Mouse (Mus musculus) natural killer cell, adult 2 months (primary cell): Measurements from ENCODE around the gene Klf12.

Source experiments
- DNase-seq, 2 experiments: peaks; one replicate each; pipeline ENCODE4 v3.0.0; 2022; ENCODE audit warnings: low spot score in 2 of 2

Gene Klf12

DNA sequence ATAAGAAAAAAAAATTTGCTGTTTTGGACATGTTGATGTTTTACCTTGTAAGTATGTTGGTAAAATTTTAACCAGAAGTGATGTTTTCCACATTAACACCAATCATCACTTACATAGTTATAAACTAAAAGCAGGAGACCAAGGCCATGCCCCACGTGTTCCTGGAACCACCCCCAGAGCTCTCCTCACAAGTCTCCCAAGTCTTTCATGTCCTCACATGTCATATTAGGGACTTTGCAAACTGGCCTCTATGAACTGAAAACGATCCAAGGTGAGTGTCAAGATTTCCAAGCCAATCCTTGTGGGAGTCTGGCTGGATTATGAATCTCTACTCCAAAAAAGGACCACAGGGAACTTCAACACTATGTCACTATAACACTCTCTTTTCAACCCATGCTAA is 231.6 kb downstream of the Klf12 start:
- DNase-seq, result no peak

DNA sequence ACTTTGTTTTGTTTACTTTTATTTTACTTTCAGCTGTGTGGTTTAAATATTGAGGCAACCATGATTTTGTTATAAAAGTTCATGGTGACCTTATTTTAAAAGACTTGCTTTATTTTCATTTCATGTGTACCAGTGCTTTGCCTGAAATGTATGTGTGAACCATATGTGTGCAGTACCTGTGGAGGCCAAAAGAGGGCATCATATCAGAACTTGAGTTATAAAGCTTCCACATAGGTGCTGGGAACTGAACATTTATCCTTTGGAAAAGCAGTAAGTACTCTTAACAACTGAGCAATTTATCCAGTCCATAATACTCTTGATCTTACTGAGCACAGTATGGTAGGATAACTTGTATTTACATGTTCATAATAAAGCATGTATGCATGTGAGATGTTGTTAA is 239.0 kb downstream of the Klf12 start:
- DNase-seq, result no peak

DNA sequence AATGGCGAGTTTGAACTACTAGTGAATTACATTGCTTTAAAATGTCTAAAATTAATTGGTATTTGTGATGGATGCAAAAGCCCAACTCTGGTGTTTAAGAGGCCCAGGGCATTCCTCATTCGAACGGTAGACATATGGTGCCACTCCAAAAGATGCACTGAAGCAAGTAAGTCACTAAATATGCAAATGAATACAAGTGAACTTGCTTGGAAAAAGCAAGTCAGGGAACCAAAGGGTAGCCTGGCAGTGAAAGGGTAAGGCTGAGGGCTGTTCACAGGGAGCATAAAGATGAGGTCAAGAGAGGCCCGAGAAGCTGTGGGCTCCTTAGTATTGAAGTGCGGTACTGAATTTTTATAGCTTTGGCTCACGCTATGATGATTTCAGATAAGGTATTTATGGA is 242.7 kb downstream of the Klf12 start:
- no peak for DNase-seq

DNA sequence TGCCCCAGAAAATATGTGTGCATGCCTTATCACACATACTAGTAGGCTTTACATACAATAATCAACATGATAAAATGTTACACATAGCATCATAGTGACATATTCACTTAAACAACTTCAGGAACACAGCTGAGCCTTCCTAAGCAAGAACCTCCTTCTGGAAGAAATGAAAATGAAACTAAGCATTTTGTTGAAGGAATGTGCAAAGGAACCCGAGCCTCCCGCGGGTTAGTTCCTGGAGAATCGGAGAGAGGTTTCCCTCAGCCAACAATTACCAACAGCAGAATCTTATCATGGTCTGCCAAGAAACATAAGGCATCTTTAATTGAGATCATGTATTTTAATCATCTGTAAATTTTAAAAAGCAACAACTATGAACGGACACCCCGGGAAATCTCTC is 257.8 kb downstream of the Klf12 start:
- DNase-seq, result no peak

DNA sequence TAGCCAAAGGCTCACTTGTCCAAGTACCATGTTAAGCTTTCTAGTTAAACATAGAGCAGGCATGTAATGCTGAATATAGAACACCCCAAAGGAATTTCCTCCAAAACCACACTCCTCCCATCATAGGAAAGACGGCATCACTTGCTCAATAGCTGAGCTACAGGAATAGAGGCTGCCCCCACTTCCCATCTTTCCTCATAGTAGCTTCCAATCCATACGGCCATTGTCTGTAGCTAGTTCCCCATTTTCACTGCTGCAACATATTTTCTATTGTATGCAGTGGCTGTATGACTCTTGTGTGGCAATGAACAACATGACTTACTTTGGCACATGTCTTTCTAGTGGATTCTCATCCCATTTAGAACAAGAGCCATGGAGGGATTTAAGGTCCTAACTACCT is 267.3 kb downstream of the Klf12 start:
- DNase-seq, result no peak

DNA sequence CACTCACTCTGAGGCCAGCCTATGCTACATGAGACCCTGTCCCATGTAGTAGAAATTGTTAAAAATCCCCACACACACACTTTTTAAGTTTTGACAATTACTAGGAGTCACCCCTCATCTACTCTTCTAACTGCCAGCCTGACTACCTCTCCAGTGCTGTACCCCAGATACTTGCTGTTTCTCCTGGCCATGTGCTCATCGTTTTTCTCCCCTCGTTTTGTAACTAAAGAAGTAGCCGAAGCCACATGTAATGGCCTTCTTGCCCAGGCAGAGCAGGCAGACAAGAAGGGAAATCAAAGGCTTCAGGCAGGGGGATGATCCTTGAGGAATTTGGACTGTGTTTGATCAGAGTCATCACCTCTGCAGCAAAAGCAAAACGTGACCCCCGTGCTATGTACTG is 274.0 kb downstream of the Klf12 start:
- no peak for DNase-seq

DNA sequence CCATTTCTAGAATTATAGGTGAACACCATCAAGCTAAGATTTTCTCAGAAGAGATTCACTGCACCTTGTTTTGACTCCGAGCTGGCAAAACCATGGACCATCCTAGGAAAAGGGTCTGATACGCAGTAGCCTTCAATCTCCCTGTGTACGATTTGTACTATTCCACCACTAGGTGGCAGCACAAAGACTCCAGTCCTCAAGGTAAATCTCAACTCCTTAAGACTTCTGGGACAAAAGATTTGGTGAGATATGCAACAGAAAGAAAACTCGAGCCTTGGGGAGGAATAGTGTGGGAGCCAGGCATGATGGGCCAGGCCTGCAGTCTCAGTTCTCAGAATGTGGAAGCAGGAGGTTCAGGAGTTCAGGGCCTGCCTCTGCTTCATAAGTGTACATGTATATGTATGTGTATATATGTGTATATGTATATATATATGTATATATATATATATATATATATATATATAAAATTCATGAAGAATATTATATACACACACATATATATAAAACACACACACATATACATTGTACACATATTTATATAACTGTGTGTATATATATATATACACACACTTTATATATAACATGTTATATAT is 274.6 kb downstream of the Klf12 start:
- DNase-seq, result peak in 1 of 2 experiments; percentile 10

DNA sequence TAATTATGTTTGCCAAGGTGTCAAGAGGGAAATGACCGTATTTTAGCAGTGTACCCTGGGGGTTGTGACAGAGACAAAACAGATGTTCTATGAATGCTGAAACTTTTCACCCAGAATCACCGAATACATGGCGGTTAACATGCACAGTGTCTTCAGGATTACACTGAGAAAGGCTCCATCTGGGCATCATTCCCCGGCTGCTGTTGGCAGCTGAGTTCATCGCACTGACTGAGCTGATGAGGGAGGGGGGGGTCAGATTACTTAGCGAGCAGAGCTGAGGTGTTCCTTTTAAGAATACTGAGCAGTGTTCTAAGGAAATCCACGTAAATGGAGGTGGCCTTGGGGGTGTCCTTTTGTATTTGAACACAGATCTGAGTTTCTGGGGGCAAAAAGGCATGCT is 301.0 kb downstream of the Klf12 start:
- no peak for DNase-seq

DNA sequence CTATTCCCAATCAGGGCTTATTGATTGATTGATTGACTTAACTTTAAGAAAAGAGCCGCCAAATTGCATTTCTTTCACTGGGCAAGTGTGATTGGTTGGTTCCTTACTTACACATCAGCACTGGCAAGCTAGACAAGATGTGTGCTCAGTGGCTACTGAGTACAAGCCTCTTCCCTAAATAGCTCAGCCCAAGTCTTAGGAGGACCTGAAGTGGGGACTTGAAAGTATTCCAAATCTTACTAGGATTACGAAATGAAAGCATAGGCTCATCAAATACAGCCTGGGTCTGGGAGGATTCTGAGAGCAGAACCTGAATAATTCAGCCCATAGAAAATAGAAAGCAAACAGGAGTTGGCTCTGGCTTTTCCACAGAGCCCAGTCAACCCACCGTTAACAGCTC is 303.3 kb downstream of the Klf12 start:
- no peak for DNase-seq

DNA sequence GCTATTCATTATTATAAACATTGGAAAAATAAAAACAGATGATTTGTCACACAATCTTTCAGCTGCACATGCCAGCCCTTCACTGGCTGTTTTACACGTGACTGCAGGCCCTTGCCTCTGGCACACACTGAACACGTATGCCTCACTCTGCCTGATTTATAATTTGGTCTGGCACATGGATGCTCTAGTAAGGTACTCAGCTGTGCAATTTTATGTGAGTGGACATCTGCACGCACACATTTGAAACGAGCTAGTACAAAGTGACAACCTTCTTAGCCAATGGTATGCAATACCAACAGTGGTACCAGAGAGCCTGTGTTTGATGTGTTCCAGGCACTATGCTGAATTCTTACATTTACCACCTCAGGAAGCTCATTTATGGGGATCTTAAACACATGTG is 316.6 kb downstream of the Klf12 start:
- DNase-seq, result no peak

DNA sequence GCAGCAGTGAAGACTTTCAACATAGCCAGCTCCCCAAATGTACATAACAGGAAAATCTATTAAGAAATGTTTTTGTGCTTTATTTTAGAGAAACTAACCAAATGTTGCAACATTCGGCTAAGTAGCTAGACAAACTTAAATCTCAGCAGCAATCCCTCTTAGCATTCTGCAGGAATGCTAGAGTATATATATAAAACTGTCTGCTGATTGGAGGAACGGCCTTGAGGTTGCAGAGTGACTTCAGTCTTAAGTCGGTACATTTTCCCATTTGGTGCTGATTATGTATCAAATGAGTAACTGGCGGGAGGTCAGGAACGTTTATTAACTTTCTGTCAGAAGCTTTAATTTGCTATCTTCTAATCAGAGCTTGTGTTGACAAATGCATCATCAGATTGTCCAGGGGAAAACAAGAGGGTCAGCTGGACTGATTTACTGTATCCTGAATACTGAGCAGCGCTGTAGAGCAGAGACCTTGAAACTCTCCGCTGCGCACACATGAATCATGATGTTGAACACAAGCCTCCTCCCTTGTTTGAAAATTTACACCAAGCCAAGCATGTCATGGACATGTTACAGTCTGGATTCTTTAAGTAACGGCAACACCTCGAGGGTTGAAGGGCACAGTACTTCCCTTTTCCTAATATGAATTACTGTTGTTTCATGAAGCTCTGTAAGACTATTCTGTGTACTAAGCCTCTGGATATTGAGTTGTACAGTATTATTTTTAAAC is 323.8 kb downstream of the Klf12 start:
- DNase-seq, result no peak

DNA sequence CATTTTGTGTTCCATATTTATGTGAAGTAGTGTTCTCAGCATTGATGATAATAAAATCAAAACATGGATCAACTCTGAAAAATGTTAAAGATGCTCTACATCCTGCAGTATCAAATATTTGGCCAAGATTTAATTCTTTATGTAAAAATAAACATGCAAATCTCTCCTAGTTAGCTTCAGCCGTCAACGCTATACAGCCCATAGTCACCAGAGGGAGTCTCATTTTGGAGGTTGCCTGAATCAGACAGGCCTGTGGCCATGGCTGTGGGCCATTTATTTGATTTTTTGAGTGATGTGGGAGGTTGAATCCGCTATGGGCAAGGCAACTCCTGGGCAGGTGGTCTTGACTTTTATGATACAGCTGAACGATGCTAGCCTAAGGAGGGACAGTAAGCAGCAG is 329.3 kb downstream of the Klf12 start:
- no peak for DNase-seq

DNA sequence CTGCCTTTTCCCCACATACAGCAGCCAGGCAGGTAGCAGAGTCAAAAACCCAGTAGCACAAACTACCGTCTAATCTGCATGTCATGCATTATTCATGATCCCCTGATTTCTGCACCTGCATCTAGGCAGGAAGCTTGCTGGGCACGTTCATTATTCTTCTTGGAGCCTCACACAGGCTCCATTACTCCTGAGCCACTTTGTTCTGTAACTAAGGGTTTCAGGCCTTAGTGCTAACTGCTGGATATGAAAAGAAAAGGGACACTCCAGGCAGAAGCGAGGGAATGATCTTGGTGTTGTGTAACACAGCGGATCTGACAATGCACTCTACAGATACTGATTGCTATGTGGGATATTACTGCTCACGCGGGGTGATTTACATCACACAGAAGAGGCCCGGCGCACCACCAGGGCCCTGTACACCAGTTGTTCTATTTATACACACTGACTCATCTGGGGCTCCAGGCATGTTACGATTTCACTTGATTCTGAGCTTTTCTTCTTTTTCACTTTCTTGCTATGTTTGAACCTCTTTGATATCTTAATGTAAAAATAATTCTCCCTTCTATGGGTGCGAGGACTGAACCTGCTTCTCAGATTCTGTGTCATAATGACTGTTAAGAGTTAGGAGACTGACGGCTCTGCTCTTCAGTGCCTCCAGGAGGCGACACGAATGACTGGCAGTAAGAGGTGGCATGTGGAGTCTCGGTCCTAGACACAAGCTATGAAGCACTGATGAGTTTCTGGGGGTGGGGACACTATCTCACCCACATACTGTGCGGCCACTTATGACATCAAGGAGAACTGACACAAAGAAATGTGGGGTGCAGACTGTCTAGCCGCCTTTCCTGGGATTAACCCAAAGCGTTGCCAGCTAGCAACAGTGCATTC is 340.0 kb downstream of the Klf12 start:
- no peak for DNase-seq

DNA sequence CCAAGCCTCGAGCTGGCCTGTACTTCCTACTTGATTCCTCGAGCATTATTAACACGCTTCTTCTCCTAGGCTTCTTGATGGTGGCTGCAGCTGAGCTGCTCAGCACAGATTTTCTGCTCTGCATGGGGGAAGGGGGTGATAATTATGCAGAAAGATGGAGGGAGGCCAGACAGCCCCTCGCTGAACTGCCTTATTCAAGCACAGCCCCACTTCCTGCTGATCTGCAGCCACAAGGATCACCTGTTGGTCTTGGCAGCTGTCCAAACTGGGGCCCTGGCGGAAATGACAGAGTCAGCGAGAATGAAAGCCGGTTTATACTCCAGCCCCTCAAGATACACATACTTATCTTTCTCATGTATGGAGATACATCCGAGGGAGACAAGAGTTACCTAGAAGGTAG is 341.3 kb downstream of the Klf12 start:
- peak; percentile 55 to 56 for DNase-seq

DNA sequence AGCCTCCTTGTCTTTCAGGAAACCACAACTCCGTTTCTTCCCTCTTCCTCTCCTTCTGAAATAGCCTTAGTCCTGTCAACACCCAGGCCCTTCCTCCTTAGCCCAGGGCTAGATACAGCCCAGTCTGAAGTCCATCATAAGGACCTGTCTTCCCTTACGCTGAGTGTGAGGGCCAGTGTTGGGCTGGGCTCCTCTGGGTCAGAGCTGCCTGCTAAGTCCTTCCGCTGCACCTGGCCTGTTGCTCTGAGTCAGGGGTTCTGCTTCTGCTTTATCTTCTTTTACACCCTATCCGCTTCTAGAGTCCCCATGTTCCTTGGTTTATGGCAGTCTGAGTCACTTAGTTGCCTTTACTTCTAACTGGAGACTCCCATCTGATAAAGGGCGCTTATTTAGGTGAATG is 351.0 kb downstream of the Klf12 start:
- DNase-seq, result no peak

DNA sequence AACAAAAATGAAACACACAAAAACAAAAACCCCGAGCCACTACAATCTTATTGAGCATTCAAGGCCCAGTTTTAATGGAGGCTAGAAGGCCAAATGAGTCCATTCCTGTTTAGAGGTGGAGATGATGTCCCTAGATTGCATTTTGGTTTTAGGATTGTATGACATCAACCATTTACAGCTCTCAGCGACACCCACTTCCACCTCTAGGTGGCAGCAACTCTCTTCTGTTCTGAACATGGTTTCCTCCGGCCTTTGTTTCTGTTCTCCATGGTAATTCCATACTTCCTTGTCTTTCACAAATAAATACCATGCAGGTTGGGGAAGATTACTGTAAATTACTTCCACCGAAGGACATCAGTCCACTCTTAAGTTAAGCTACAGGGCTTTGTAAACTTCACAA is 352.6 kb downstream of the Klf12 start:
- DNase-seq, result peak; percentile 12 to 35

DNA sequence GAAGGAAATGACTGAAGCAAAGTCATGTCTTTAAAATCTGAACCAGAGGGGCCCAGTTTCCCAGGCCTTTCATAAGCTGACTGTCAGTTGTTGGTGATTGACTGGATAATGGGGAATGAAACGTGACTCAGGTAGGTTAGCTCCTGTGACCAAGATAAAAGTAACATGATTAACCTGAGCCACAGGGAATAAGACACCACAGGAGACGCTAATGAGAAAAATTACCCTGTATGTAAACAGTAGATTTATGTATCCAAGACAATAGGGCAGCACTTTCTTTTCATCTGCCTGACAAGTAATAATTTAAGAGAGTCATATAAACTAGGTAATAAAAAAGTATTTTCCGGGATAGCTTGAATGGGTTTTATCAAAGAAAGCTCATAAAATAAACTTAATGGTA is 372.6 kb downstream of the Klf12 start:
- DNase-seq, result no peak

DNA sequence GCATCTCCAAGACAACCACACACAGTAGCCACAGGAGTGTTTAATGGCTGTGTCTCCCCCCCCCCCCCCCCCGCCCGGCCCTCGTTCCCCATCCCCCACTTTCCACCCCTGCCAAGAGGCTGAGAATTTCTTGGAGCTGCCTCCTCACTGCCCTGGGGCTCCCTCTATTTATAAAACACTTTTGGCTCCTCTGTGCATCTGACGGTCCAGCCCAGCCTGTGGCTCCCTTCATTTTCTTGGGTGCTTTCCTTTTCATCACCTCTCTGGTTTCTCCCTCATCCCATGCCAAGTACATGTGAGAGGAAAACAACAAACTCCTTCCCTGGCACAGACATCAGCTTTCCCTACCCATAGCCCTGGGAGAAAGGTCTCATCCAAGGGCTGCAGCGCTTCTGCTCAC is 373.6 kb downstream of the Klf12 start:
- DNase-seq, result no peak

DNA sequence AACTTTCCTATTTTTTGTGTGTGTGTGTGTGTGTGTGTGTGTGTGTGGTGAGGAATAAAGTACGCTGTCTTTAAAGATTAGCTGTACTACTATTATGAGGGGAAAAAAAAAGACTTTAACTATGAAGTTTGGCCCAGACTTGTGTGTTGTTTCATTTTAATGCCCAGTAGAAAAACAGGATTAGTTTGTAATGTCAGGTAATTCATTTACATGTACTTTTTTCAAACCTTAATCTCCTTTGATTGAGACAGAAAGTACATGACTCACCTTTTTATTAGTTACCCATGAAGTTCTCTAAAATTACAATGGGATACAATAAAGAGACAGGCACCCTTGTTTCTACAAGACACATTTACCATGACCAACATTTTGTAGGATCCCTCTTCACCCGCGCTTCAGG is 383.6 kb downstream of the Klf12 start:
- DNase-seq, result no peak

DNA sequence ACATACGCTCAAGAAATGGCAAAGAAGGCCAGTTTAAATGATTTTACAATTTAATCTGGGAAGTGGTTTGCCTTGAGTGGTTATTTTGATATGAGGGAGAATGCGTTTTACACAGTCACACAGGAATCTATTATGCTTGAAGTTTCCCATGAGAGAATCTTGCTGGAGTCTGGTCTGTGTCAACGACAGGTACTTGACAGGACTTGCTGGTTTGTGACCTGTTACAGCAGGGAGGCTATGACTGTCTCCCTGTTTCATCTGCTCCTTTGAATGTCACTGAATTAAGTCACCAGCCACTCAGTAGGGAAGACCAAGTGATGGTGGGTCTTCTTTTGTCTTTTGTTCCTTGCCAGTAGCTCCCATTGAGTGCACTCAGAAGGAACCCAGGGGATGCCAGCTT is 385.6 kb downstream of the Klf12 start:
- DNase-seq, result no peak

DNA sequence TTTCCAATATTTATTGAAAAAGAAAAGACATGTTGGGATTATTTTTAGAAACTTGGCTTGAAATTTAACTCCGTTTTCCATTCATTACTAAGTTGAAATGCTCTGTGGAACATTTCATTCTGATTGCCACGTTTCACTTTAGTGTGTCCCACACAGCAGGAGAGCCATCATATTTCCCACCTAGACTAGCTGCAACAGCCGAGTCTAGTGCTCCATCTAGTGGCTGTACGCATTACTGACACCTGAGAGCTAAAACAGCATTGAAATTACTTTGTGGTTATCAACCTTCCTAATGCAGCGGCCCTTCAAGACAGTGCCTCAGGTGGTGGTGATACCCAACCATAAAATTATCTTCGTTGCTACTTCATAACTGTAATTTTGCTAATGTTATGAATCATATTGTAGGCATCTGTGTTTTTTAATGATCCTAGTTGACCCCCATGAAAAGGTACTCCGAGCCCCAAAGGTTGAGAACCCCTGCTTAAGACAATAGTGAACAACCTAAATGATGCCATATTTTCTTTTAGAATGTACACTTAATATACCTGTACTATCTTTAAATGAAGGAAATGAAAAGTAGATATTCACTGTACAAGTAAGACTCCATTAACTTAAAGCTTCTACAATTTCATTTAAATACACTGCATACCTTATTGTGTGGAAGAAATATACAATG is 389.6 kb downstream of the Klf12 start:
- DNase-seq, result peak; percentile 19 to 20

DNA sequence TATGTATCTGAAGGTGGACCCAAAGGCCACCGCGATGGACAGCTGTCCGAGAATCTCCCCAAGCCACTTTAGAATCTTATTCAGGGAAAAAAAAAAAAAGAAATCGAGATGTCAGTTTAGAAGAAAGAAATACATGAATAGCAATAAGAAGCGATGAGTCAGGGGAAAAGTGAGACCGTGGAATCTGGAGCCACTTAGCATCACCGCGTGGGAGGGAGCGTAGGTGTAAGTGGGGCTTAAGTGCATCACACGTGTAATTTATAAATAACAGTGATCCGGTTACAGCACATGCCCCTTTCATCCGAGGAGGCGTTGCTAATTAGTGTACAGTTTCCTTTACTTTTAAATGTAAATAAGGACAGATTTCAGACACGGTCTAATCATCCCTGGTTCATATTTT is 390.4 kb downstream of the Klf12 start:
- no peak for DNase-seq
